Mouse (Mus musculus): Measurements from ENCODE around the gene Wnt7a. TPM values are rescaled to one million over a fixed set of nuclear protein-coding genes. Genes with fewer than 3 reads are reported as not detected.

Gene Wnt7a
- polyA plus RNA-seq, 1 experiment = not detected

DNA sequence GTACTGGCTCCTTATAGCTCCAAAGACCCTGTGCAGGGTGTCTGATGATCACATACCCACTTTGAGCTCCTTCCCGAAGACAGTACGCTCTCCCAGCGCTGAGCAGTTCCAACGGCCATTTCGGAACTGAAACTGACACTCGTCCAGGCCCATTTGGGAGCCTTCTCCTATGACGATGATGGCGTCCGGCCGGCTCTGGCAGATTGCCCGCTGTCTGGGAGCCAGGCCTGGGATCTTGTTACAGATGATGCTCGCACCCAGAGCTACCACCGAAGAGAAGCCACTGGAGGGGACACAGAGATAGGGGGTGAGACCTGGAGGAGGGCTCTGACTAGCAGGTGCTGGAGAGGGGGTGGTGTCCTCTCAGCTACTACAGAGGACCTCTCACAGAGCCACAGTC lies 2.5 kb downstream of the Wnt7a start:
- H3K4me1 ChIP-seq (ENCODE audit: control insufficient read depth, insufficient read depth, low read length) = no peaks in the 10 kb centered on the region
- TF ChIP-seq CTCF (IDR thresholded peaks at IDR 0.05; ENCODE audit: control insufficient read depth, insufficient read depth, low read length) (no peak), POLR2A (IDR thresholded peaks at IDR 0.05; ENCODE audit: borderline replicate concordance, control insufficient read depth, low read depth, low read length) (no peak)
- H3K27ac ChIP-seq (ENCODE audit: control insufficient read depth, insufficient read depth, low read depth, low read length, poor library complexity) = no peak overlapping the region
- no peak overlapping the region for H3K4me3 ChIP-seq (replicated peaks; ENCODE audit: control insufficient read depth, low read depth, low read length)
- WGBS = 82% methylated on average over 13 of the region's 13 CpGs

GRCm38 (mm10) chr6:91401591-91401990 lies 9.6 kb downstream of the Wnt7a start:
- TF ChIP-seq CTCF (IDR thresholded peaks at IDR 0.05; ENCODE audit: control insufficient read depth, insufficient read depth, low read length) = no peak
- TF ChIP-seq POLR2A (IDR thresholded peaks at IDR 0.05; ENCODE audit: borderline replicate concordance, control insufficient read depth, low read depth, low read length) = no peak
- H3K27ac ChIP-seq (ENCODE audit: control insufficient read depth, insufficient read depth, low read depth, low read length, poor library complexity) = no peak overlapping the region
- H3K4me3 ChIP-seq (replicated peaks; ENCODE audit: control insufficient read depth, low read depth, low read length) = no peak overlapping the region
- WGBS = 67% methylated on average over 5 of the region's 5 CpGs
- no peaks in the 10 kb centered on the region for H3K4me1 ChIP-seq (ENCODE audit: control insufficient read depth, insufficient read depth, low read length)

GRCm38 (mm10) chr6:91400514-91400913 lies 10.6 kb downstream of the Wnt7a start:
- Histone ChIP-seq H3K27ac (ENCODE audit: control insufficient read depth, insufficient read depth, low read depth, low read length, poor library complexity) (no peak overlapping the region), H3K4me1 (ENCODE audit: control insufficient read depth, insufficient read depth, low read length) (no peaks in the 10 kb centered on the region), H3K4me3 (replicated peaks; ENCODE audit: control insufficient read depth, low read depth, low read length) (no peak overlapping the region)
- TF ChIP-seq CTCF (IDR thresholded peaks at IDR 0.05; ENCODE audit: control insufficient read depth, insufficient read depth, low read length) (no peak), POLR2A (IDR thresholded peaks at IDR 0.05; ENCODE audit: borderline replicate concordance, control insufficient read depth, low read depth, low read length) (no peak)
- WGBS = 25% methylated on average over 12 of the region's 12 CpGs

DNA sequence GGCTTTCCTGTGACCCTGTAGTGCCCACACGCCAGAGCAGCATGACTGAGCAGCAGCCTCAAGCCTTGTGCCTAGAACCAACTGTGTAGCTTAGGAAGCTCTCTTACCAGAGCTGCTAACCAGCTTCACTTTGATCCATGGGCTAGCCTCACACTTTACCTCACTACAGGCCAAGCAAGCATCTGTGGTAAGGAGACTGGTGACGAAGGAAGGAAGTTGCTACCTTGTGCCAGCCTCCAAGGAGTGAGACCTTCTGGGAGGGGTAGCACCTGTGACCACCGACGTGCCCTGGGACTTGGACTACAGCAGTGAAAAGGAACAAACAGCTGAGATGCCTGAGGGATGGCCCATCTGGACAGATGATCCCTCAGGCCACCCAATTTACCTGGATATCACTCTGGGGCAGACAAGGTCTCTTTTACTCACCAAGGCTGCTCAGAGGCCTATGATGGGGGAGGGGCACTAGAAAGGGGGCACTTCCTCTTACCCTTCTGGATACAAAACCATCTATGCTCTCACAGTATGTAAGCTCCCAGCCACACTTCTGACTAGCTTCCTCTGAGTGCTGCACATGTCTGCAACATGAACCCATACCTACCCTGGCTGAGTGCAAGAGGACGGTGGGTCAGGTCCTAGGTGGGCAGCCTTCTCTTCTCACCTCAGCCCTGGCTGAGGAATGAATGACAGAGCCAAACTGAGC lies 18.5 kb downstream of the Wnt7a start:
- no peak for TF ChIP-seq CTCF (IDR thresholded peaks at IDR 0.05; ENCODE audit: control insufficient read depth, insufficient read depth, low read length)
- no peak for TF ChIP-seq POLR2A (IDR thresholded peaks at IDR 0.05; ENCODE audit: borderline replicate concordance, control insufficient read depth, low read depth, low read length)
- WGBS = 32% methylated on average over 5 of the region's 5 CpGs
- Histone ChIP-seq H3K4me3 (replicated peaks; ENCODE audit: control insufficient read depth, low read depth, low read length) (no peak overlapping the region), H3K4me1 (ENCODE audit: control insufficient read depth, insufficient read depth, low read length) (no peaks in the 10 kb centered on the region), H3K27ac (ENCODE audit: control insufficient read depth, insufficient read depth, low read depth, low read length, poor library complexity) (no peak overlapping the region)

DNA sequence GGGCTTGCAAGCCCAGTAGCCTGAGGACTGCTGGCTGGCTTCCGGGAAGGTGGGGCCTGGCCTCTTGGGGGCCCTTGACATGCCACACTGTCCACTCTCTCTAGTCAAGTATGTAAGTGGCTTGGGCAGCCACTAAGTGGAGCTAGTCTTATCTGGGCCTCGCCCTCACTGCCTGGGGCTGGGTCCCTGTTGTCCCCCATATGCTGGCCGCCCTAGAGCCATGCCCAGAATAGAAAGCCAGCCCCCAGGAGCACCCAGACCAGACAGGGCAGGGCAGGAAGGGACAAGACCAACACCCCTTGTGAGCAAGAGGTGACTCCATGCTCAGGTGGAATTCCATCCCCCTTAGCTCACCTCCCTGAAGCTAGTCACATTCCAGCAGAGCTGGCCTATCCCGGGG lies 22.0 kb downstream of the Wnt7a start:
- 80% methylated on average over 4 of the region's 4 CpGs for WGBS
- H3K4me1 ChIP-seq (ENCODE audit: control insufficient read depth, insufficient read depth, low read length) = no peaks in the 10 kb centered on the region
- no peak overlapping the region for H3K27ac ChIP-seq (ENCODE audit: control insufficient read depth, insufficient read depth, low read depth, low read length, poor library complexity)
- no peak overlapping the region for H3K4me3 ChIP-seq (replicated peaks; ENCODE audit: control insufficient read depth, low read depth, low read length)
- TF ChIP-seq POLR2A (IDR thresholded peaks at IDR 0.05; ENCODE audit: borderline replicate concordance, control insufficient read depth, low read depth, low read length) = no peak
- TF ChIP-seq CTCF (IDR thresholded peaks at IDR 0.05; ENCODE audit: control insufficient read depth, insufficient read depth, low read length) = no peak

- TF ChIP-seq POLR2A (IDR thresholded peaks at IDR 0.05; ENCODE audit: borderline replicate concordance, control insufficient read depth, low read depth, low read length) (no peak), CTCF (IDR thresholded peaks at IDR 0.05; ENCODE audit: control insufficient read depth, insufficient read depth, low read length) (no peak)
- no peak overlapping the region for H3K4me3 ChIP-seq (replicated peaks; ENCODE audit: control insufficient read depth, low read depth, low read length)
- WGBS = 65% methylated on average over 2 of the region's 2 CpGs
- no peaks in the 10 kb centered on the region for H3K4me1 ChIP-seq (ENCODE audit: control insufficient read depth, insufficient read depth, low read length)
- H3K27ac ChIP-seq (ENCODE audit: control insufficient read depth, insufficient read depth, low read depth, low read length, poor library complexity) = no peak overlapping the region
Observed at GRCm38 (mm10) chr6:91384415-91384814, 26.7 kb downstream of the Wnt7a start.

DNA sequence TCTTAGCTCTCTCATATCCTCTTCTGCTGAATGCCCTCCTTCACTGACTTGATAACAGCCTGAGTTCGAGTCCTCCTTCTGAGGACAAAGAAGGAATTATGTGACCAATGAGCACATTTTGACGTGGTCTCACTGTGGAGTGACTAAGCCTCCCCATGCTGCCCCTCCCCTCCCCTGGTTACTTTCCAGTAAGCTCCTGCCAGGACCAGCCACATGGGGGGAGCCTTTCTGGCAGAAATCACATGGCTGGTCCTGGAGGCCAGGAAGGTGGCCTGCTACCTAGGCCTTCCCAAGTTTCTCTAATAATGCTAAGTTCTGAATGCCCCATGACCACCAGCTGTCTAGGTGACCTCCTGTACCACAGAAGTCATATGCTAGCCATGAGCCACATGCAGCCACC lies 27.3 kb downstream of the Wnt7a start:
- Histone ChIP-seq H3K4me1 (ENCODE audit: control insufficient read depth, insufficient read depth, low read length) (no peaks in the 10 kb centered on the region), H3K4me3 (replicated peaks; ENCODE audit: control insufficient read depth, low read depth, low read length) (no peak overlapping the region), H3K27ac (ENCODE audit: control insufficient read depth, insufficient read depth, low read depth, low read length, poor library complexity) (no peak overlapping the region)
- no peak for TF ChIP-seq CTCF (IDR thresholded peaks at IDR 0.05; ENCODE audit: control insufficient read depth, insufficient read depth, low read length)
- TF ChIP-seq POLR2A (IDR thresholded peaks at IDR 0.05; ENCODE audit: borderline replicate concordance, control insufficient read depth, low read depth, low read length) = no peak
- WGBS = 57% methylated on average over 2 of the region's 2 CpGs

GRCm38 (mm10) chr6:91383303-91383702 lies 27.9 kb downstream of the Wnt7a start:
- Histone ChIP-seq H3K27ac (ENCODE audit: control insufficient read depth, insufficient read depth, low read depth, low read length, poor library complexity) (no peak overlapping the region), H3K4me1 (ENCODE audit: control insufficient read depth, insufficient read depth, low read length) (no peaks in the 10 kb centered on the region), H3K4me3 (replicated peaks; ENCODE audit: control insufficient read depth, low read depth, low read length) (no peak overlapping the region)
- WGBS = 50% methylated on average over 1 of the region's 1 CpGs
- TF ChIP-seq POLR2A (IDR thresholded peaks at IDR 0.05; ENCODE audit: borderline replicate concordance, control insufficient read depth, low read depth, low read length) (no peak), CTCF (IDR thresholded peaks at IDR 0.05; ENCODE audit: control insufficient read depth, insufficient read depth, low read length) (no peak)

GRCm38 (mm10) chr6:91379871-91380270 lies 31.3 kb downstream of the Wnt7a start:
- TF ChIP-seq CTCF (IDR thresholded peaks at IDR 0.05; ENCODE audit: control insufficient read depth, insufficient read depth, low read length) (no peak), POLR2A (IDR thresholded peaks at IDR 0.05; ENCODE audit: borderline replicate concordance, control insufficient read depth, low read depth, low read length) (no peak)
- no peak overlapping the region for H3K27ac ChIP-seq (ENCODE audit: control insufficient read depth, insufficient read depth, low read depth, low read length, poor library complexity)
- no peak overlapping the region for H3K4me3 ChIP-seq (replicated peaks; ENCODE audit: control insufficient read depth, low read depth, low read length)
- H3K4me1 ChIP-seq (ENCODE audit: control insufficient read depth, insufficient read depth, low read length) = no peaks in the 10 kb centered on the region
- WGBS = 67% methylated on average over 4 of the region's 4 CpGs
